Comparison of ENCODE assay signal across 7 mouse cellular contexts in the genomic region with DNA sequence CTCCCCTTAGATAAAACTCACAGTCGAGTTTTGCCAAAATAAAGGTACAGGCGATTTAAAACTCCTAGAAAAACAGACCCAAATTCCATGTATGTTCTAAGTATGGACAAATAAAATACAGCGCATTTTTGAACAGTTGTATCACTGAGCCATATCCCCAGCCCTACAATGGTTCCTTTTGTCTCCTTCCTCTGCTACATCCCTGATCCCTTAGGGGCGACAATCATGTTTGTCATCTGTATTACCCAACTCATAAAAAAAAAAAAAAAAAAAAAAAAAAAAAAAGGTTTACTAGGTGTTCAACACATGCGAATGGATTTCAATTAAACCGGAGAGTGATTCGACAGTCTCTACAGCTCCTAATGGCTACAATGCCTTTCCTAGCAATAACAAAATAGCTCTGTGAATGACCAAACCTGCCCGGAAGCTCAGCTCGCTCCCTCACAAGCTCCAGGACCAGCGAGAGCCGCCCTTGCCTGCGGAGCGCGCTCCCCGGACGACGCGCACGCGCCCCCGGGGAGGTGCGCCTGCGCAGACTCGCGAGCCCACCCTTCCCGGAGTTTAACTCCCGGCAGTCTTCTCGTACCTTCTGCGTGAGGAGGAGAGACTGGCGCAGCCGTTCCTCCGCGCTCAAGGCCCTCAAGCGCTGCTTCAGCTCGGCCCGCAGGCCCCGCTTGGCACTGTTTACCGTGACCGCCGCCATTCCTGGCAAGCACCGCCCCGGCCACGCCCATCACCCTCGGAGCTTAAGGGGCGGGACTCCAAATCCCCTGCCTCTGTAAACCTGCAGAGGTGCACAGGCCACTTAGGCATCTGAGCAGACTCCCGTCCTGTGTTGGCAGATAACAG. TPM values are rescaled to one million over a fixed set of nuclear protein-coding genes. Genes with fewer than 3 reads are reported as not detected.
DNase-seq lines count a peak whose midpoint lies in the region; ATAC-seq lines count a peak whose summit lies in the region.
"Not testable (repeated sequence)": the region's sequence is repeated elsewhere in the genome, so short reads cannot be mapped to it uniquely, and the experiment has no call there.

No protein-coding gene starts in this region.

- ATAC-seq in activated CD4-positive, CD25-positive, alpha-beta regulatory T cell, adult 4 months: peak; percentile 78
- ATAC-seq in common myeloid progenitor, adult 5-6 weeks (replicated peaks; ENCODE audit: low read depth, poor library complexity, severe bottlenecking): peak; percentile 85
- peak; percentile 90 for ATAC-seq in frontal cortex, adult (ENCODE audit: low TSS enrichment)
- peak; percentile 95 for ATAC-seq in hindbrain, embryonic 14.5 days (ENCODE audit: low FRiP score)
- peak; percentile 94 for ATAC-seq in lung, embryonic 16.5 days (ENCODE audit: low read depth)
- peak; percentile 94 for ATAC-seq in neural tube, embryonic 15.5 days (ENCODE audit: low FRiP score)

- not testable (repeated sequence) for H3K36me3 ChIP-seq in hindbrain, embryonic 14.5 days (replicated peaks; ENCODE audit: control insufficient read depth, insufficient read depth); lung, embryonic 16.5 days (ENCODE audit: control insufficient read depth, insufficient read depth, low read length); neural tube, embryonic 15.5 days

- peak overlapping the region; percentile 58 for H3K9ac ChIP-seq in hindbrain, embryonic 14.5 days
- H3K9ac ChIP-seq in lung, embryonic 16.5 days (ENCODE audit: low read length): peak overlapping the region; percentile 34; the same call in 1 of the 2 replicates
- peak overlapping the region; percentile 29 for H3K9ac ChIP-seq in neural tube, embryonic 15.5 days (replicated peaks)

- H3K4me3 ChIP-seq in hindbrain, embryonic 14.5 days (replicated peaks; ENCODE audit: low read length): peak overlapping the region; percentile 35
- H3K4me3 ChIP-seq in lung, embryonic 16.5 days (ENCODE audit: low read length): peak overlapping the region; percentile 40
- H3K4me3 ChIP-seq in neural tube, embryonic 15.5 days (replicated peaks): peak overlapping the region; percentile 40

- not testable (repeated sequence) for H3K9me3 ChIP-seq in hindbrain, embryonic 14.5 days (ENCODE audit: control insufficient read depth, low read length); lung, embryonic 16.5 days (ENCODE audit: control insufficient read depth, low read length); neural tube, embryonic 15.5 days (replicated peaks)

- peak; percentile 47 for DNase-seq in hindbrain, embryonic 14.5 days (ENCODE audit: low spot score)
- peak; percentile 45 for DNase-seq in layer of hippocampus, adult 9-11 months

- H3K4me2 ChIP-seq in hindbrain, embryonic 14.5 days (replicated peaks): peak overlapping the region; percentile 57
- peak overlapping the region; percentile 47 for H3K4me2 ChIP-seq in lung, embryonic 16.5 days (ENCODE audit: low read depth, low read length)
- H3K4me2 ChIP-seq in neural tube, embryonic 15.5 days: peak overlapping the region; percentile 48

- 12% methylated on average over 14 of the region's 46 CpGs for WGBS in hindbrain, embryonic 14.5 days
- WGBS in lung, embryonic 16.5 days: 9% methylated on average over 10 of the region's 46 CpGs
- 5% methylated on average over 19 of the region's 46 CpGs for WGBS in neural tube, embryonic 15.5 days

- not testable (repeated sequence) for H3K4me1 ChIP-seq in hindbrain, embryonic 14.5 days (replicated peaks; ENCODE audit: control insufficient read depth, insufficient read depth, low read length); lung, embryonic 16.5 days (replicated peaks; ENCODE audit: control insufficient read depth, insufficient read depth, low read length); neural tube, embryonic 15.5 days

- not testable (repeated sequence) for H3K27me3 ChIP-seq in hindbrain, embryonic 14.5 days (ENCODE audit: control insufficient read depth, insufficient read depth, low read length); lung, embryonic 16.5 days (ENCODE audit: control insufficient read depth, insufficient read depth, low read depth, low read length); neural tube, embryonic 15.5 days (replicated peaks)

- peak overlapping the region; percentile 78 for H3K27ac ChIP-seq in hindbrain, embryonic 14.5 days
- H3K27ac ChIP-seq in lung, embryonic 16.5 days (ENCODE audit: low read length): peak overlapping the region; percentile 59
- peak overlapping the region; percentile 79 for H3K27ac ChIP-seq in neural tube, embryonic 15.5 days (replicated peaks)

RNA-seq across cellular contexts. Expression of gene Mthfsl, which starts 0.8 kb away (rescaled TPM):
- 100 to 1,000 TPM in 1 of 2 experiments, 10 to 100 TPM in 1; 95.6 to 109 TPM for polyA plus RNA-seq in activated CD4-positive, CD25-positive, alpha-beta regulatory T cell, adult 4 months (2017; shearing (Covaris generic))
- 14.5 and 38.9 TPM in 2 replicates for total RNA-seq in common myeloid progenitor, adult 5-6 weeks (2017)
- polyA plus RNA-seq in hindbrain, embryonic 14.5 days (2014; fragmentation: Nextera tagmentation; extraction: Ambion mirVana): 37.1 and 40.0 TPM in 2 replicates
- polyA plus RNA-seq in lung, embryonic 16.5 days (2015; fragmentation: Nextera tagmentation; extraction: Ambion mirVana): 42.9 and 43.3 TPM in 2 replicates
- polyA plus RNA-seq in neural tube, embryonic 15.5 days (2015; fragmentation: Nextera tagmentation; extraction: Ambion mirVana): 45.0 and 50.2 TPM in 2 replicates

RNA-seq across cellular contexts. Expression of gene Bcl2a1d, which starts 12.4 kb away (rescaled TPM):
- 100 to 1,000 TPM in 1 of 2 experiments, 10 to 100 TPM in 1; 91.4 to 139 TPM for polyA plus RNA-seq in activated CD4-positive, CD25-positive, alpha-beta regulatory T cell, adult 4 months (2017; shearing (Covaris generic))
- not detected in 2 replicates for total RNA-seq in common myeloid progenitor, adult 5-6 weeks (2017)
- polyA plus RNA-seq in hindbrain, embryonic 14.5 days (2014; fragmentation: Nextera tagmentation; extraction: Ambion mirVana): 0.39 and 0.63 TPM in 2 replicates
- 2.1 and 3.2 TPM in 2 replicates for polyA plus RNA-seq in lung, embryonic 16.5 days (2015; fragmentation: Nextera tagmentation; extraction: Ambion mirVana)
- 1.2 TPM in 1 of 2 replicates, not detected in the other for polyA plus RNA-seq in neural tube, embryonic 15.5 days (2015; fragmentation: Nextera tagmentation; extraction: Ambion mirVana)

Comparison
In these comparisons a context has a peak if more than half of its experiments do, and no peak if none do; other contexts are left out.
1. Peak in every context shown above with its lines: DNase-seq, ATAC-seq, H3K4me3 ChIP-seq and H3K27ac ChIP-seq.
2. RNA of gene Bcl2a1d, which starts 12.4 kb away (polyA plus RNA-seq): 91.4 to 139 TPM in activated CD4-positive, CD25-positive, alpha-beta regulatory T cell, adult 4 months; 2.1 to 3.2 TPM in lung, embryonic 16.5 days, 0.39 to 0.63 TPM in hindbrain, embryonic 14.5 days and 1.2 TPM in neural tube, embryonic 15.5 days; every median in the first group is over 10 times any median in the second.